Mouse (Mus musculus) cortical plate, adult 2 months (tissue): Measurements from ENCODE around the gene Rab34. TPM values are rescaled to one million over a fixed set of nuclear protein-coding genes. Genes with fewer than 3 reads are reported as not detected.

Experiments
- H3K27ac ChIP-seq: fragments of 200-500 bp; 2 replicates; pipeline ENCODE4 v1.5.1; 2012; ENCODE audit warnings: low read length, control low read depth, inconsistent platforms; ENCODE audit not compliant: insufficient read depth
- H3K4me1 ChIP-seq: fragments of 200-500 bp; 2 replicates; pipeline ENCODE4 v1.6.1; 2011; ENCODE audit warnings: low read length; ENCODE audit not compliant: control insufficient read depth, insufficient read depth
- H3K4me3 ChIP-seq: fragments of 200-500 bp; 2 replicates; pipeline ENCODE4 v1.5.1; 2011; ENCODE audit warnings: mild to moderate bottlenecking, low read length, control low read depth; ENCODE audit not compliant: insufficient read depth
- CTCF ChIP-seq: fragments of 200-500 bp; IDR thresholded peaks from 2 replicates; pipeline ENCODE4 v1.5.1; 2011; ENCODE audit warnings: mild to moderate bottlenecking, control low read depth, low read length; ENCODE audit not compliant: insufficient read depth; ENCODE audit errors: extremely low read depth
- POLR2A ChIP-seq: fragments of 200-500 bp; IDR thresholded peaks from 2 replicates; pipeline ENCODE4 v1.6.1; 2011; ENCODE audit warnings: mild to moderate bottlenecking, low read length, control low read depth; ENCODE audit not compliant: insufficient read depth; ENCODE audit errors: extremely low read depth
- polyA plus RNA-seq: library from polyadenylated mRNA; depleted of rRNA; stranded (reverse); fragments of >200 nt; gene quantifications from 2 replicates; pipeline ENCODE4 v1.2.3, GENCODE M21; 2012; rRNA removed

Gene Rab34
- polyA plus RNA-seq, 1 experiment: 46.6 TPM

- no peak overlapping the region for H3K27ac ChIP-seq
- peaks cover 2% of the 10 kb centered on the region; the same call in 1 of the 2 replicates for H3K4me1 ChIP-seq
- H3K4me3 ChIP-seq: no peak overlapping the region
- TF ChIP-seq CTCF (no peak), POLR2A (no peak)
Measured at GRCm38 (mm10) chr11:78207190-78207589, 19.0 kb downstream of the Rab34 start.

GRCm38 (mm10) chr11:78209886-78210285, 21.7 kb downstream of the Rab34 start:
- TF ChIP-seq POLR2A (no peak), CTCF (no peak)
- no peak overlapping the region for H3K4me3 ChIP-seq
- H3K27ac ChIP-seq: no peak overlapping the region
- H3K4me1 ChIP-seq: peaks cover 2% of the 10 kb centered on the region; the same call in 1 of the 2 replicates

GRCm38 (mm10) chr11:78210615-78211014, 22.4 kb downstream of the Rab34 start:
- TF ChIP-seq CTCF: no peak
- no peak for TF ChIP-seq POLR2A
- Histone ChIP-seq H3K4me1 (0 out of 2 replicates have a peak, but pooled peaks cover 2% of the 10 kb centered on the region), H3K4me3 (no peak overlapping the region), H3K27ac (no peak overlapping the region)

GRCm38 (mm10) chr11:78211513-78211912, 23.3 kb downstream of the Rab34 start:
- Histone ChIP-seq H3K27ac (no peak overlapping the region), H3K4me1 (no peaks in the 10 kb centered on the region)

GRCm38 (mm10) chr11:78213086-78213817, 25.0 kb downstream of the Rab34 start:
- H3K4me1 ChIP-seq: no peaks in the 10 kb centered on the region
- H3K4me3 ChIP-seq: no peak overlapping the region
- TF ChIP-seq POLR2A: no peak
- TF ChIP-seq CTCF: no peak
- no peak overlapping the region for H3K27ac ChIP-seq

More at GRCm38 (mm10) chr11:78211513-78211912, 23.3 kb downstream of the Rab34 start:
- TF ChIP-seq CTCF: no peak
- TF ChIP-seq POLR2A: no peak
- no peak overlapping the region for H3K4me3 ChIP-seq

GRCm38 (mm10) chr11:78215709-78216317, 27.6 kb downstream of the Rab34 start:
- no peak for TF ChIP-seq POLR2A
- TF ChIP-seq CTCF: no peak
- Histone ChIP-seq H3K4me3 (no peak overlapping the region), H3K4me1 (no peaks in the 10 kb centered on the region), H3K27ac (peak overlapping the region; percentile 69; the same call in 1 of the 2 replicates)

- no peak overlapping the region for H3K27ac ChIP-seq
- H3K4me3 ChIP-seq: no peak overlapping the region
- H3K4me1 ChIP-seq: no peaks in the 10 kb centered on the region
- no peak for TF ChIP-seq POLR2A
- TF ChIP-seq CTCF: no peak
Measured at GRCm38 (mm10) chr11:78223586-78223985, 35.4 kb downstream of the Rab34 start.

- Histone ChIP-seq H3K27ac (no peak overlapping the region), H3K4me1 (no peaks in the 10 kb centered on the region), H3K4me3 (no peak overlapping the region)
- no peak for TF ChIP-seq POLR2A
- TF ChIP-seq CTCF: no peak
Measured at GRCm38 (mm10) chr11:78231518-78231917, 43.3 kb downstream of the Rab34 start.

GRCm38 (mm10) chr11:78240193-78240857, 52.1 kb downstream of the Rab34 start:
- no peak overlapping the region for H3K4me3 ChIP-seq
- TF ChIP-seq POLR2A (no peak), CTCF (no peak)
- H3K4me1 ChIP-seq: 0 out of 2 replicates have a peak, but pooled peaks cover 1% of the 10 kb centered on the region
- no peak overlapping the region for H3K27ac ChIP-seq

Other genes starting within 250 kb of the Rab34 start
- gene Phf12, start 205.7 kb upstream of the Rab34 start, polyA plus RNA-seq: 37.7 and 43.2 TPM in 2 replicates
- gene Dhrs13, start 156.2 kb upstream of the Rab34 start, polyA plus RNA-seq: 5.7 and 7.1 TPM in 2 replicates
- gene Flot2, start 150.5 kb upstream of the Rab34 start, polyA plus RNA-seq: 163 and 170 TPM in 2 replicates
- gene Eral1, start 108.0 kb upstream of the Rab34 start, polyA plus RNA-seq: 26.0 and 26.1 TPM in 2 replicates
- gene Fam222b, start 93.8 kb upstream of the Rab34 start, polyA plus RNA-seq: 19.1 and 19.5 TPM in 2 replicates
- gene Traf4, start 22.8 kb upstream of the Rab34 start, polyA plus RNA-seq: 17.1 and 19.6 TPM in 2 replicates
- 5.4 and 6.2 TPM in 2 replicates for gene Nek8, start 11.8 kb upstream of the Rab34 start, polyA plus RNA-seq
- 83.0 and 84.4 TPM in 2 replicates for gene Tlcd1, start 11.7 kb upstream of the Rab34 start, polyA plus RNA-seq
- 1,200 and 1,274 TPM in 2 replicates for gene Rpl23a, start 4.8 kb upstream of the Rab34 start, polyA plus RNA-seq
- gene Proca1, start 5.0 kb downstream of the Rab34 start, polyA plus RNA-seq: 6.2 TPM in 2 replicates
- gene Sdf2, start 57.3 kb downstream of the Rab34 start, polyA plus RNA-seq: 111 and 115 TPM in 2 replicates
- 39.9 and 40.1 TPM in 2 replicates for gene Supt6, start 57.6 kb downstream of the Rab34 start, polyA plus RNA-seq
- 101 and 103 TPM in 2 replicates for gene 2610507B11Rik, start 73.3 kb downstream of the Rab34 start, polyA plus RNA-seq
- 31.8 and 39.1 TPM in 2 replicates for gene BC030499, start 102.4 kb downstream of the Rab34 start, polyA plus RNA-seq
- gene Spag5, start 113.1 kb downstream of the Rab34 start, polyA plus RNA-seq: 29.6 and 35.1 TPM in 2 replicates
- gene Aldoc, start 134.5 kb downstream of the Rab34 start, polyA plus RNA-seq: 1,609 and 1,659 TPM in 2 replicates
- gene Pigs, start 140.0 kb downstream of the Rab34 start, polyA plus RNA-seq: 69.3 and 77.3 TPM in 2 replicates
- gene Unc119, start 155.1 kb downstream of the Rab34 start, polyA plus RNA-seq: 65.3 and 68.4 TPM in 2 replicates
- 0.02 TPM in 2 replicates for gene Foxn1, start 198.1 kb downstream of the Rab34 start, polyA plus RNA-seq
- 0.04 TPM in 1 of 2 replicates, not detected in the other for gene Slc13a2, start 233.8 kb downstream of the Rab34 start, polyA plus RNA-seq